Mouse (Mus musculus) c-Kit-positive CD71-negative TER-119-negative erythroid progenitor cells, embryonic 14.5 days (primary cell): ENCODE data around the gene Aanat.

Experiments
- DNase-seq: peaks from one replicate; pipeline ENCODE4 v3.0.0-alpha.2; 2013; ENCODE audit warnings: low read depth

Aanat gene

DNA sequence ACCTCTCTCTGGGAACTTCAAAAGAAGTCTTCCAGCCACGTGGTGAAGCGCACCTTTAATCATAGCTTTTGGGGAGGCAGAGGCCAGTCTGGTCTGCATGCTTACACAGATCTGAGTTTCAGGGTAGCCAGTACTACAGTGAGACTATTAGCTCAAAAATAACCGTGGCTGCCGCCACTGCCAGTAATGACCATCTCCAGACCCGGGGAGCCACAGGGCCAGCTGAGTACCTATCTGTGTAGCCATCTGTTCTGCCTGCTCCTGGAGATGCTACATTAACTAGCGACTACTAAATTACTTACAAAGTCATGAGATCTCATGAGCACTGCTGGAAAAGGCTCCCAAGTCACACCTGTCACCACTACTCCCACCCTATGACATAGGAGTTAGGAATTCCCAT is 11.2 kb upstream of the Aanat start:
- no peak for DNase-seq

DNA sequence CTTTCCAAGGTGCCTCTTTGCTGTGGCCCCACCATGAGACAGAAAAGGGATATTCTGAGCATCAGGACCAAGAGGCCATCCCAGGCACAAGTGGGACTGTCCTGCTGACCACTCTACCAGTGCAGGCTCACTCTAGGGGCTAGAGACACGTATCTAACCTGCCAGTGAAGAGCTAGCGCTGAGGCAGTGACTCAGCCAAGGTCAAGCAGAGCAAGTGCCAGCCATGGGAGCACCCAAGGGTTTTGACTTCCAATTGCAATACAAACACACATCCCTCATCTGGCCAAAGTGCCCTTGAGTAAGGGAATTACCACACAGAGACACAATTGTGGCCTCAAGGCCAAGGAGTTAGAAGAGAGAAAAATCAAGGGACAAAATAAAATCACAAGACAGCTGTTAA is 10.8 kb upstream of the Aanat start:
- no peak for DNase-seq

DNA sequence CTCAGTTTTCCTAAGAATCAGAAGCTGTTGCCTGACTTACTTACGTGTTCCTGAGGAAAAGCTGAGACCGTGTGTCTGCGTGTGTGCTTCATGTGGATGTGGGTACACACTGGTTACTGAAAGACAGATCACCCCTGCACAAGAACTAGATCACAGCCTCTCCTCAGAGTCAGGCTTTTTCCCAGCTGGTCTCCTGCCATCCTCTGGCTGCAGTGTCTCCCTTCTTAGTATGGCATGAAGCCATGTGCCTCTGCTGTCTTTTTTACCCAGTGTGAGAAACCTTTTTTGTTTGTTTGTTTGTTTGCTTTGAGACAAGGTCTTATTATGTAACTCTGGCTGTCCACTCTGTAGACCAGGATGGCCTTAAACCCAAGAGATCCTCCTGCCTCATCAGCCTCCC is 7.0 kb upstream of the Aanat start:
- DNase-seq = no peak

DNA sequence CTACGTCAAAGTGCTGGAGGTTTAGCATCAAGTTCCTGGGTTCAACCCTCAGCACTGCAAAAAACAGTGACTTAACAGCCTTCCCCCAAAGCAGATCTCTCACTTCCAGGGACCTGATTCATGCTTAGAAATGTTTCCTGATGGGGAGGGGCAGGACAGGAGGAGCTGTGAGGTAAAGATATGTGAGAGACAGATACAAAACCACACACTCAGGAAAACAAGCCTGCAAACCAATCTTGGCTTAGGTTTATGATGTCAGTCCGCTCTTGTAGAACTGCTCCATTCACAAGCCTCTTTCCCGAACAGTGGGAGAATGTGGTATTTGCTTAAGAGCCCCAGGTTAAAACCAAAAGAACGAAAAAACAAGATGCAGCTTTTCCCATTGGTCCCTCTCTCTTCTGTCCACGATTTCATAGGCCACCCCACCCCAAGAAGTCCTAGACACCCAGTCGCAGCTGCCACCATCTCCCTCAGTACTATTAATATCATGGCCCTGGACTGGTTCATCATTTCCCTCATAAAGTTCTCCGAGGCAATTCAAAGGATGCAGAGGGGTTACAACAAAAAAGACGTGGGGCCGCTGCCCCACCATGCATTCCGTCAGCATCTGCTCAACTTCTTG is 6.1 kb upstream of the Aanat start:
- DNase-seq = peak; percentile 38

DNA sequence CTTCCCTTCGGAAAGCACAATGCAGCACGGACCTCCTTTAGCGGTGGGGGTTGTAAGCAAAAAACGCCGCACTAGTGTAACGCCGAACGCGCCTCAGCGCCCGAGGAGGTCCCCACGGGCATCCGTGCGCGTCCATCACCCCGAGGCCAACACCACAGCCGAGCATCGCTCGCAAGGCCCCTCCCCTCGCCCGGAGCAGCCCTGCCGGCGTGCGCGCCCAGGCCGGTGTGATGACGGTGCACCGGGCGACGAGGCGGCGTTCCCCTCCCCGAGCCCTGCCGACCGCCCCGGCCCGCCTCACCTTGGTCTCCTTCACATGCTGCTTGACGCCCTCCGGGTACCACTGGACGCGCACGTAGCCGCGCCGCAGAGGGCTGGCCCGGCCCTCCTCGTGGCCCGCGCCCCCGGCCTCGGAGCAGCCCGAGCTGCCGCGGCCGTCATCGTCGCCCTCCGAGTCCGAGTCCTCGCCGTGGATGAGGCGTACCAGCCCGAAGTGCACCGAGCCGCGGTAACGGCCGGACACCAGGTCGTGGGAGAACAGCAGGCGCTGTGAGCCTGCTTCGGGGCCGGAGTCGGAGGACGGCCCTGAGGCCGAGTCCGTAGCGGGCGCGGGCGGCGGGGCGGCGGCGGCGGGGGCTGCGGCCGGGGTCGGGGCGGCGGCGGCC is 5.4 kb upstream of the Aanat start:
- DNase-seq = no peak

DNA sequence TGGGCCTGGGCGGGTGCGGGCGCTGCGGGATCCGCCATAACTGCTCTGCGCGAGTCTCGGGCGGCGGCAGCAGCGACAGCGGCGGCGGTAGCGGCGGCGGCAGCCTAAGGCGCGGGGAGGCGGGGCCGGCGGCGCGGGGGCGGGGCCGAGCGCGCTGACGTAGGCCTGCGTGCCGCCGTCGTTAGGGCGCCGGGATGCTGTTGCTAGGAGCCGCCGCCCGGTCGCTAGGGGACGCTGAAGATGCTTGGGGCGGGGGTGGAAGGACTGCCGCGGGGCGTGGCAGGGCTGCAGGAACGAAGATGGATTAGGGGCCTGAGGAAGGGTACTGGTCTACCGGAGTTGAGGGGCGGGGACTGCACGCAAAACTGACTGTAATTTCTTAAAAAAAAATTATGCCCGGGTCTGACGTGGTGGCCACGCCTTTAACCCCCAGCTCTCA is 4.8 kb upstream of the Aanat start, which contains the start of gene Ube2o:
Gene Ube2o (minus strand): TSS at position 72 of the 439 bp plus-strand sequence.
- DNase-seq = peak; percentile 64

DNA sequence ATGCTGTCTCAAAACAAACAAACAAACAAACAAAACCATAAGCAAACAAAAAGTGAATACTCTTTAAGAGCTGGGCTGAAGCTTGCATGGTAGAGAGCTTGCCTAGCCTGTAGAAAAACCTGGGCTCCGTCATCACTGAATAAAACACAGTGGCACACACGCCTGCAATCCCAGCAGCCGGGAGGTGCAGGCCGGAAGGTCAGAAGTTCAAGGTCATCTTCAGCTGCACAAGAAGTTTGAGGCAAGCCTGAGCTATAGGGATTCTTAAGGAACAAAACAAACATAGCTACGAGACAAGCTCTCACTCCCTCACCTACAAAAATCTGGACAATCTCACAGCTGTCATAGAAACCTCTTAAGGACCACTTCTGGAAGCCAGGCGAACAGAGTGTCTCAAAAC is 550 bp upstream of the Aanat start:
- DNase-seq = no peak

DNA sequence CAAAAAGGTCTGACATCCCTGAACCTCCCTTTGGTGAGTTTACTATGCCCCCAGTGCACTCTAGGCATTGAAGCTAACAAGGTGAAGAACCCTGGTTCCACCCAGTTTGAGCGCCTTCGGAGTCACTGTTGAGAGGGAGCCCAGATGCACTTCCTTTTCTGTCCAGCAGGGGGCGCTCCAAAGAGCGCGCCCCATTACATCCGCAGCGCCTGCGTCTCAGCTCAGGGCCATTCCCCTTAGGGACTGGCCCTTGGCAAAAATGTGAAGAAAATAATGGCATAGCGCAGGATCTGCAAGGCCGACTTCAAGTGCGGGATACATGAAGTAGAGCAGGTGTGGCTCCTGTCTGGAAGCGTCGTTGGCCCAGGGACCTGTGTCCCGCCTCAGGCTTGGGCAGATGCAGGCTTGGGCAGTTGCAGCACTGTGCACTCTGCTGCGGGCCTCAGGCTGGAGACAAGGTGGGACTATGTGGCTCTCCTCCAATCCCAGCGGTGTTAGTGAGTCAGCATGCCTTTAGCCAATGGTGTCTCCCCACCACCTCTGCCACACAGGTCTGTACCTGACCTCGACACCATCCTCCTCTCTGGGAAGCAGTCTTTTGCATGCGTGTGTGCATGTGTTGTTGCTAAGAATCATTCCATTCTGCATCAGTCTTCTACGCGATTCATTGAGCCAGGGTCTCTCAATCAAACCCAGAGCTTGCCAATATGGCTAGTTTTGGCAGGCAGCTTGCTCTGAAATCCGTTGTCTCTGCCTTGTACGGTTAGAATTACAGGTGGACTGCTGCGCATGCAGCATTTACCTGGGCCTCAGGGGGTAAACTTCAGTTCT is 784 bp downstream of the Aanat start:
- peak; percentile 64 for DNase-seq

DNA sequence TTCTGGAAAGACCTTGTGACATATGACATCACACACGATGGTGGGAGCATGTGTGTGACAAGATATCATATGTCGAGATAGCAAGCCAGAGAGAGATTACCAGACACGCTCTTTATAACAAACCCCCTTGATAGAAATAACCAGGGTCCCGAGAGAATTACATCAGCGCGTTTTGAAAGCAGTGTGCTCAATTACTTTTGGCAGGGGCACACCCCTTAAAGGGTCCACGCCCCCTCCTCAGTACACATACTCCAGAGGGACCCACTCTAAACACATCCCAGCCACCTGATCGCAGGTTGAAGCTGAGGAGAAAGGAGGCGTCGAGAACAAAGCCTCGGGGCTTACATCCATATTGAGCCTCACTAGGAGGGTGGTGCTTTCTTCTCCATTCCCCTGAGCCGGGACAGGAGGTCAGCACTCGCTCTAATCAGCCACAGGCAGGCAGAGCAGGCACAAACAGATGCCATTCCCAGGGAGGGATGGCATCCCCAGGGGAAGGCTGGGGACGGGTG is 2.8 kb downstream of the Aanat start:
- DNase-seq = no peak

DNA sequence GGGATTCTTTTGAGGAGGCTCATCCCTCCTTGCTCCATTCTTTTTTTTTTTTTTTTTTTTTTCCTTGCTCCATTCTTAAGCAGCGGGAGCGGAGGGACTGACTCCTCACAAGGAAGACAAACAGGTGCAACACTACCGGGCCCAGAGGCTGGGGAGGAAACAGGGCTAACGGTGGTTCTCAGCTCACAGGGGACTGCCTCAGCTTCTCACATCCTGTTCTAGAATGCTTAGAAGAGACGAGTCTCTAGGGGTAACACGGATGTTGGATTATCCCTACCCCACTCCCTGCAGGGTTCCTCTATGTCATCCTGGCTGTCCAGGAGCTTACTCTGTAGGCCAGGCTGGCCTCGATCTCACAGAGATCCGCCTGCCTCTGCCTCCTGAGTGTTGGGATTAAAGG is 3.3 kb downstream of the Aanat start:
- DNase-seq = no peak

DNA sequence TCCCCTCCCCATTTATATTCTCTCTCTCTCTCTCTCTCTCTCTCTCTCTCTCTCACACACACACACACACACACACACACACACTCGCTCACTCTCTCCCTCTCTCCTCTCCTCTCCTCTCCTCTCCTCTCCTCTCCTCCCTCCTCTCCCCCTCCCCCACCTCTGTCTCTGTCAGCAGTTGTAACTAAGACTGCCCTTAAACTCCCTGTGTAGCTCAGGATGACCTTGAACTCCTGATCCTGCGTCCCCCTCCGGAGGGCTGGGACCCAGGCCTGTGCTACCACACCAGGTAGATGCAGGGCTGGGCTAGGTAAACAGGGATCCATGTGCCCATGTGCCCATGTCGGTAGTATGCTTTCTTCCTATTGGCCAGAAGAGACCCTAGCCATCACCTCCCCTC is 5.4 kb downstream of the Aanat start:
- no peak for DNase-seq

DNA sequence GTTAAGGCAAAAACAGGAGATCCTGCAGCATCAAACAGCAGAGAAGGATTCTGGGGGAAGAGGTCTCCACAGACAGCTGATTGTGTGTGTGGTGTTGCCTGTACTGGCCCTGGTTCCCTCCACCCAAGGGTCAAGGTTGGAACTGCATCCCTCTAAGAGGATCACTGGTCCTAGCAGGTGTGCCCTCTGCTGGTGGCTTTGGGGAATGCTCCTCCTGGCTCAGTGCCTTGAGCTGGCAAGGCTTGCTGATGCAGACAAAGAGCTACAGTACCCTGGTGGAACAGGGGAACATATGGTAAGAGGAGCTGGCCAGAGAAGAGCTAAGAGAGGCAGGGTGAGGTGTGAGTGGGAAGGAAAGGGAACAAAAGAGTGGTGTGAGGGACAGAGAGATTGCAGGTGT is 6.2 kb downstream of the Aanat start:
- peak; percentile 90 for DNase-seq

DNA sequence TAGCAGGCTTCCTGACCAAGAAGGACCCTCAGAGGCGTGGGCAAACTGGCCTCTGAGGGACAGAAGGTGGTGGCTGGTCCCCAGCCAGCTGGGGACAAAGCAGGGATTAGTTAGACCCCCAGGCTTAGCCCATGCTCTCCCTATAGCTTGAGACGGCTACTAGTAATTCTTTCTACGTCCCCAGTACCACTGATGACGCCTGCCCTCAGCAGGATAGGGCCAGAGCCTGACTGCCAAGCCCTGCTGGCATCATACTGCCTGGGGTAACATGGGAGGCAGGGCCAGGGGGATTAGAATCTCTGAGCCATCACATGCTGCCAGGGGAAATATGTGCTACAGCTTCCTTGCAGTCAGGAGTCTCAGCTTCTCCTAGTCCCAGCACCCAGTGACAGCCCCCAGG is 7.1 kb downstream of the Aanat start:
- no peak for DNase-seq

DNA sequence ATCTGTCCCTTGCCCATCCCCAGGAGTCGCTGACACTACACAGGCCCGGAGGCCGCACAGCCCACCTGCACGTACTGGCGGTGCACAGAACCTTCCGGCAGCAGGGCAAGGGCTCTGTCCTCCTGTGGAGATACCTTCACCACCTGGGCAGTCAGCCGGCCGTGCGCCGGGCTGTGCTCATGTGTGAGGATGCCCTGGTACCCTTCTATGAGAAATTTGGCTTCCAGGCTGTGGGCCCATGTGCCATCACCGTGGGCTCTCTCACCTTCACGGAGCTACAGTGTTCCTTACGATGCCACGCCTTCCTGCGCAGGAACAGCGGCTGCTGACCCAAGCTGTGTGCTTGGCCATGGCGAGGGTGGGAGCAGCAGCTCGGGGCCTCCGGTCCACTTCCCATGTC is 10.5 kb downstream of the Aanat start:
- no peak for DNase-seq

DNA sequence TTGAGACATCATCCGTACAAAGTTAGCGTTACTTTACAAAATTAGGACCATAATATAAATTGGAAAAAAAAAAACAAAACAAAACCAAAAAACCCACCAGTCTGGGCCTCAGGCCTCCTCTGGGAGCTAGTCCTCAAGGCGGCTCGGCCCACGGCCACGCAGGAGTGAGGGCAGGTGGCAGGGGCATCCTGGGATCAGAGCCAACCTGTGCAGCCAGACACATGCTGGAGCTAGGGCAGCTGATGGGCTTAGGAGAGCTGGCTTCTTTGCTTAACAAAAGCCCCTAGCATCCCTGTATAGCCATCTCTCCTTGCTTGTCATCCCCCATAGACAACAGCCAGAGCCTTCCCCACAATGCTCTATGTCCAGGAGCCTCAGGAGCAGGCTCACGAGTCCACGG is 12.0 kb downstream of the Aanat start:
- no peak for DNase-seq

DNA sequence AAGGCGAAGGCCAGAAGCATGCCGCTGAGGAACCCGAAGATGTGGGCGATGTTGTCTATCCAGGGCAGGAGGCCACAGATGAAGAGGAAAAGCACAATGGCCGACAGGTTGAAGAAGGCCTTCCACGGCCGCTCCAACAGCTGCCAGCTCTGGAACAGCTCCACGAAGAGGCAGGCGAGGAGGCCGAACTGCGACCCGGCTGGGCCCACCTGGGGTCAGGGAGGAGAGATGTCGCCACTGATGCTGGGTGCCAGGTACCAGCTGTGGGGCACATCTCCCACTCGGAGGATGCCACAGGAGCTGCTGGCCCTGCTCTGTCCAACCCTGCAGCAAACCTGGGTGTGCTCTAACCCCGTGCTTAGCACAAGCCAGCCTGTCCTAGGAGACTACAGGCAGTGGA is 13.0 kb downstream of the Aanat start:
- no peak for DNase-seq

DNA sequence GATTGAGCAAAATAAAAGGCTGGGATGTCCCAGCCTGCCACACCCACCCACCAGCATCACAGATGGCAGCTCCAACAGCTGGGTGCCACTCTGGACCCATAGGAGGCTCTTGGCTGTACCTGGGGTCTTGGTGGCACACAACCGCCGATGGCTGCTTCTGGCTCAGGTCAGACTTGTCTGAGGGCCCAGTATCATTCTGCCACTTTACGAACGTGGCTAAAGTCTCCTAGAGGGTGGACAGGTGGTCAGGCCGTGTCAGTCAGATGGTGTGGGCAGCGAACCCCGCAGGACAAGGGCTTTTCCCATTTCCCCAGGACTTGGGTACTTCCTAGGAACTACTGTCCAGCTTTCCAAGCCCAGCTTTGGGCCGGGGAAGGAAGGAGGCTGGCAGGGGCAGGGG is 14.9 kb downstream of the Aanat start:
- no peak for DNase-seq

DNA sequence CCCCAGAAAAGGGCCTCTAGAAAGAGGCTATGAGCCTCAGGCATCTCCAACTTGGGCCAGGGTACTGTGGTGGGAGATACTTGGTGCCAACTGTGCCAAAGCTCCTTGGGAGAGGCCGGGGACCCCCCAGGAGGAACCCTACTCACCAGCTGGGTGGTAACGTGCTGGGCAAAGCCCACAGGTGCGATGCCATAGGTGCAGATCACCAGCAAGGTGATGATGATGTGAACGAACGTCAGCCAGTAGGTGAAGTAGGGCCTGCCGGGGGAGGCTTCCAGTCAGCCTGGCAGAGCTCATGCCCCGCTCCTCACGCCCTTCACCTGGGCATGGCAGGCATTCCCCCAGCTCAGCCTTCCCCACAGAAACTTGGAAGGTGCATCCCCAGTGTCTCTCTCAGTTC is 15.8 kb downstream of the Aanat start:
- no peak for DNase-seq

DNA sequence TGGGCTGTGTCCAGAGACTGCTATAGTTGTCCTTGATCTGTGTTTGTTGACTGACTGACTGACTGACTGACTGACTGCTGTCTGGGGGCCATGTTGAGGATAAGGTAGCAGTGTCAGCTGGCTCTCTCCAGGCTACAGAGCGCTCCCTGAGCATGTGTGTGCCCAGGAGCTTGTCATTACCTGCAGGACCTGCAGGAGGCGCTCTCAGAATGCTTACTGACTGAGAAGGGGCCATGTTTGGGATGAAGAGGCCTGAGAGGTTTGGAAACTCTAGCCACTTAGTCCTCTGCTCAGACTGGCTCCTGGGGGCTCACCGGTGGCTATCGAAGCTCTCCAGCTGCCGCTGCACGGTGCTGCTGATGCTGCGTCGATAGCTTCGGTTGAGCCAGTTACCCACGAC is 17.1 kb downstream of the Aanat start:
- no peak for DNase-seq

DNA sequence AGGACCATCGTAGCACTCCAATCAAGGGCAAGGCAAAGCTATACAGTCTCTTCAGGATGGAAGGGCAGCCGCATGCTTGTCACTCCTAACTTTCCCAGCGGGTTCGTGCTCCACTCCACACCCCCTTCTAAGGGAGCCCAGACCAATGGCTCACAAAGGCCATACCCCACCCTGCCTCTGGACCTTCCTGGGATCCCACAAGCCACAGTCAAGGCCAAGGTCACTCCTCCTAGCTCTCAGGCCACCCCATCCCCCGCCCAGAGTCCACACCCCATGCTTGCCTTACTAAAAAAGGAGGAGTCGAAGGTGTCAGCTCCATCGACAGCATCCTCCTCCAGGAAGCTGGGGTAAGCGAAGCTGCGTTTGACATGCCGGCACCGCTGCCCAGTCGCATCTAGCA is 17.9 kb downstream of the Aanat start:
- no peak for DNase-seq

DNA sequence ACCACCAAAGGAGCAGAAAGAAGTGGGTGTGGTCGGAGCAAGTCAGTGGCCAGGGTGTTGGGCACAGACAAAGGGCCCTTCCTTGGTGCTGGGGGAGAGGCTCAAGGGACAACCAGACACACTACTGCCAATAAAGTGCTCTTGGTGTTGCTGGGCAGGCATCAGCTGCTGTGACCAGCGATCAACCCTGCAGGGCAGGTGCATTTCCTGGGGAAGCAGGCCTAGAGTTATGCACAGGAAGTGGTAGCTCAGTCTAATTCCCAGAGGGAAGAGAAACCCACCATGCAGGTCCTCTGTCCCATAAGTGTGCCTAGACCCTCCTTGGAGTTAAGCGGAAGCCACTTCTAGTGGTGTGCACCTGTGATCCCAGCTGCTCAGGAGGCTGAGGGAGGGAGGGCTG is 21.5 kb downstream of the Aanat start:
- DNase-seq = no peak

DNA sequence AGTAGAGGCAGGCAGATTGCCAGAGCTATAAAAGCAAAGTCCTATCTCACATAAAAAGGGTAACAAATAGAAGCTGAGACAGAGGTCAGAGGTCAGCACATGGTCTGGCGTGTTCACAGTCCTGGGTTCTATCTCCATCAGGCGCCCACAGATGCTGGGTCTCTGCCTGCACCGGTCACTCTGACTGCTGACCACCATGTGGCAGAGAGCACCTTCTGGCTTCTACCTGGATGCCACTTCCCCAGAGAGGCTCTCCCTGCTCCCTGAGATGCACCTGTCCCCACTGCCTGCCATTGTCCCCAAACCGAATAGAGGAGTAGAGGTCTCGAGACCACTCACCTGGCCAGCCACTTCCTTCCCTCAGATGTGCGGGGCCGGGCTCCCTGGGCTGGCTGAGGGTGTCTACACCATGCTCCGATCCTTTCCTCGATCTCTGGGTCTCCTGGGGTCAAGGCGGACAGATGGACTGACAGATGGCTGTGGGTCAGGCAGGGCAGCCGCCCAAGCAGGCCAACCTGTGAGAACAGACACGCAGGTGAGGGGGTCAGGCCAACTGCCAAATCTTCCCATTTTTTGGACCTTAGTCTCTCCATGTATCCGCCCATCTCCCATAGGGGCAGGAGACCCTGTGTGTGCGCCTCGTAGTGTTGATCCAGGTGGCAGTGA is 23.9 kb downstream of the Aanat start:
- DNase-seq = no peak
